Mouse (Mus musculus) small intestine, adult 2 months (tissue): ENCODE results near the gene Dennd5a. TPM values are rescaled to one million over a fixed set of nuclear protein-coding genes. Genes with fewer than 3 reads are reported as not detected.

Source experiments
- H3K27ac ChIP-seq: fragments of 200-500 bp; 2 replicates; pipeline ENCODE4 v1.5.1; 2012; ENCODE audit warnings: low read depth, low read length, control low read depth, inconsistent platforms; ENCODE audit not compliant: insufficient read depth
- H3K27me3 ChIP-seq: fragments of 200-500 bp; 2 replicates; pipeline ENCODE4 v1.6.1; 2012; ENCODE audit warnings: mild to moderate bottlenecking, moderate library complexity, low read length, inconsistent platforms; ENCODE audit not compliant: control insufficient read depth, insufficient read depth
- H3K36me3 ChIP-seq: fragments of 200-500 bp; 2 replicates; pipeline ENCODE4 v1.6.1; 2012; ENCODE audit warnings: mild to moderate bottlenecking, low read length, control low read depth, inconsistent platforms; ENCODE audit not compliant: control insufficient read depth, insufficient read depth
- H3K4me1 ChIP-seq: fragments of 200-500 bp; 2 replicates; pipeline ENCODE4 v1.6.1; 2012; ENCODE audit warnings: low read length, inconsistent platforms, mixed read lengths; ENCODE audit not compliant: control insufficient read depth, insufficient read depth, insufficient read length
- H3K4me3 ChIP-seq: fragments of 200-500 bp; 2 replicates; pipeline ENCODE4 v1.5.1; 2012; ENCODE audit warnings: low read depth, mild to moderate bottlenecking, control low read depth, inconsistent platforms, low read length, moderate library complexity
- CTCF ChIP-seq: fragments of 200-500 bp; IDR thresholded peaks from 2 replicates; pipeline ENCODE4 v1.5.1; 2012; ENCODE audit warnings: low read depth, mild to moderate bottlenecking, control low read depth, inconsistent platforms, low read length, moderate library complexity, mixed read lengths; ENCODE audit not compliant: insufficient replicate concordance, insufficient read length; ENCODE audit errors: extremely low read depth
- POLR2A ChIP-seq: fragments of 200-500 bp; IDR thresholded peaks from 2 replicates; pipeline ENCODE4 v1.6.1; 2012; ENCODE audit warnings: low read depth, mild to moderate bottlenecking, control low read depth, inconsistent platforms, low read length, moderate library complexity
- WGBS: fragments of 180-500 bp; shearing (Covaris S2); methylation state at CpG from one replicate; pipeline ENCODE4 v1.1.7; 2018; 5-methylcytosine and 5-hydroxymethylcytosine counted together
- polyA plus RNA-seq: library from polyadenylated mRNA; depleted of rRNA; stranded (reverse); fragments of >200 nt; gene quantifications from 2 replicates; pipeline ENCODE4 v1.2.3, GENCODE M21; 2012

Gene Dennd5a
- polyA plus RNA-seq, 1 experiment = 11.7 TPM

GRCm38 (mm10) chr7:109892530-109892929 is 67.7 kb downstream of the Dennd5a start:
- TF ChIP-seq POLR2A (no peak), CTCF (peak; percentile 71; the same call in 1 of the 2 replicates)
- H3K27me3 ChIP-seq = no peaks in the 10 kb centered on the region
- H3K36me3 ChIP-seq = peaks cover 5% of the 10 kb centered on the region; the same call in 1 of the 2 replicates
- no peak overlapping the region for H3K27ac ChIP-seq
- no peak overlapping the region for H3K4me3 ChIP-seq
- H3K4me1 ChIP-seq = no peaks in the 10 kb centered on the region
- WGBS = 41% methylated on average over 3 of the region's 3 CpGs

- no peak overlapping the region for H3K27ac ChIP-seq
- TF ChIP-seq CTCF (no peak), POLR2A (no peak)
- H3K4me1 ChIP-seq = no peaks in the 10 kb centered on the region
- H3K27me3 ChIP-seq = no peaks in the 10 kb centered on the region
- H3K36me3 ChIP-seq = peaks cover 5% of the 10 kb centered on the region; the same call in 1 of the 2 replicates
- WGBS = 87% methylated on average over 4 of the region's 4 CpGs
- no peak overlapping the region for H3K4me3 ChIP-seq
Observed at GRCm38 (mm10) chr7:109891786-109892185, 68.5 kb downstream of the Dennd5a start.

- H3K4me3 ChIP-seq = no peak overlapping the region
- H3K27ac ChIP-seq = no peak overlapping the region
- WGBS = 92% methylated on average over 2 of the region's 2 CpGs
- no peaks in the 10 kb centered on the region for H3K27me3 ChIP-seq
- H3K36me3 ChIP-seq = 0 out of 2 replicates have a peak, but pooled peaks cover 2% of the 10 kb centered on the region
- TF ChIP-seq CTCF (no peak), POLR2A (no peak)
- no peaks in the 10 kb centered on the region for H3K4me1 ChIP-seq
Observed at GRCm38 (mm10) chr7:109890256-109890655, 70.0 kb downstream of the Dennd5a start.

GRCm38 (mm10) chr7:109889300-109889699 is 71.0 kb downstream of the Dennd5a start:
- TF ChIP-seq CTCF (no peak), POLR2A (no peak)
- WGBS = 62% methylated on average over 5 of the region's 5 CpGs

GRCm38 (mm10) chr7:109886249-109886648 is 74.0 kb downstream of the Dennd5a start:
- WGBS = 89% methylated on average over 1 of the region's 1 CpGs
- Histone ChIP-seq H3K36me3 (no peaks in the 10 kb centered on the region), H3K27ac (no peak overlapping the region), H3K27me3 (no peaks in the 10 kb centered on the region), H3K4me1 (no peaks in the 10 kb centered on the region), H3K4me3 (no peak overlapping the region)
- no peak for TF ChIP-seq POLR2A

More at GRCm38 (mm10) chr7:109889300-109889699, 71.0 kb downstream of the Dennd5a start:
- no peaks in the 10 kb centered on the region for H3K36me3 ChIP-seq
- no peaks in the 10 kb centered on the region for H3K27me3 ChIP-seq
- H3K4me1 ChIP-seq = no peaks in the 10 kb centered on the region
- H3K27ac ChIP-seq = no peak overlapping the region
- no peak overlapping the region for H3K4me3 ChIP-seq

- Histone ChIP-seq H3K27me3 (no peaks in the 10 kb centered on the region), H3K36me3 (no peaks in the 10 kb centered on the region), H3K4me1 (no peaks in the 10 kb centered on the region), H3K27ac (no peak overlapping the region), H3K4me3 (no peak overlapping the region)
- 76% methylated on average over 2 of the region's 2 CpGs for WGBS
- TF ChIP-seq POLR2A (no peak), CTCF (no peak)
Observed at GRCm38 (mm10) chr7:109882574-109882973, 77.7 kb downstream of the Dennd5a start.

- Histone ChIP-seq H3K4me1 (no peaks in the 10 kb centered on the region), H3K27ac (no peak overlapping the region), H3K36me3 (no peaks in the 10 kb centered on the region), H3K27me3 (no peaks in the 10 kb centered on the region), H3K4me3 (no peak overlapping the region)
- 49% methylated on average over 2 of the region's 2 CpGs for WGBS
- no peak for TF ChIP-seq POLR2A
- no peak for TF ChIP-seq CTCF
Observed at GRCm38 (mm10) chr7:109881561-109882099, 78.6 kb downstream of the Dennd5a start.

- no peaks in the 10 kb centered on the region for H3K36me3 ChIP-seq
- no peaks in the 10 kb centered on the region for H3K27me3 ChIP-seq
- no peaks in the 10 kb centered on the region for H3K4me1 ChIP-seq
- H3K4me3 ChIP-seq = no peak overlapping the region
- no peak for TF ChIP-seq CTCF
- no peak for TF ChIP-seq POLR2A
- 52% methylated on average over 12 of the region's 12 CpGs for WGBS
- H3K27ac ChIP-seq = no peak overlapping the region
Observed at GRCm38 (mm10) chr7:109879158-109879557, 81.1 kb downstream of the Dennd5a start.
